Mouse (Mus musculus): ENCODE measurements around the gene Clrn1. TPM values are rescaled to one million over a fixed set of nuclear protein-coding genes. Genes with fewer than 3 reads are reported as not detected.

Clrn1 gene
- polyA plus RNA-seq (2017; shearing (Covaris generic)), result not detected

DNA sequence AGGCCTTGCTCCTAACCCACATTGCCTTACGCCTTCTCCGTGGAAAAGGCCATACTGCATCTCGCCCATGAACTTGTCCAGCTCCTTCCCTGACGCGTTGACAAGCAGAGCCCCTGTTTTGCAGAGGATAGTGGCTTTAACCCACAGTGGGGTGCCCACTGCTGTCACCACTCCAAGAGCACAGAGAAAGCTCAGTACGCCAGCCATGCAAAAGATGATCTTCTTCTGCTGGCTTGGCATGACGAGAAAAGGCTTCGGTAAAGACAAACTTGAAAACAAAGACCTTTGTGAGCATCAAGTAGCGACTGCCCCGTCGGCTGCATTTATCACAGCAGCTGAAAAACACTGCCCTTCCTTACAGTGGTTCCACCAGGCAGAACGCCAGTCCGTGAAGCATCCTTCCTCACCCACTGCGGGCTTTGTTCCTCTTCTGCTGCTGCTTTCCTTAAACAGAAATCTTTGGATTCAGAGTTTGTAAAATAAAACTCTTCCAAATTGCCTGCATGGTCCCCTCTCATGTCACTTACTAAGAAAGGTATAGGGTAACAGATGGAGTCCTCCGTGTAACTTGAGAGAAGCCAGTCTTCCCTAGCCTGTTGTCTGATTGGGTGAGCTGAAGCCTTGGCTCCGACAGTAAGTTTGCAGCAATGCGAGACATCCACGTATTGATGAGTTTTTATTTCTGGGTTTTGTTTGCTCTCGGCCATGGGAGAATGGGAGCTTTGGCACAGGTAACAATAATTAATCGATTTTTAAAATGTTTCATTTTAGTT is at the start of gene Clrn1:
TSS of gene Clrn1 (minus strand) at position 540 of the 773 bp plus-strand sequence.

DNA sequence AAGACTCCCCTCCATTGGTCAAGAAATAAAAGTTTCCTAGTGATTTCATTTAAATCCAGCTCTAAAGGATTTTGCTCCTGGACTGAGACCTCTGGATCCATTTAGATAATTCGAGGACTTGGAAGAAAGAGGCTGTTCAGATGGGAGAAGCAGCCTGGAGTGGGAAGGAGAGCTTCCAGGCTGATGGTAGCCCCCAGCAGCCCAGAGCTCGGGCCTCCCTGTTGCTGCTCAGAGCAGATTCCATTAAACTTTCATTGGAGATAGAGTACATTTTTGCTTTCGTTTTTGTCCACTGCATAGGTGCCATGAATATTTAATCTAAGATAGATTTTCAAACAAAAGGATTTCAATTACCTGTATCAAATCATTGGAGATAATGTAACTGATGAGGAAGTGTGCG is 62.9 kb downstream of the Clrn1 start, which contains the start of gene Mindy4b-ps:
TSS of gene Mindy4b-ps (minus strand) at position 101 of the 400 bp plus-strand sequence.

Other genes starting within 250 kb of the Clrn1 start
- under 1 TPM in 1 of 2 experiments, not detected in 1; 0.12 TPM for gene Erich6, start 248.1 kb downstream of the Clrn1 start, polyA plus RNA-seq (2017; shearing (Covaris generic))
- gene Siah2, start 192.9 kb downstream of the Clrn1 start, polyA plus RNA-seq (2017; shearing (Covaris generic)), result 10 to 100 TPM; 12.6 to 13.3 TPM
- under 1 TPM in 1 of 2 experiments, not detected in 1; 0.12 TPM for gene Mindy4b-ps, start 63.0 kb downstream of the Clrn1 start, polyA plus RNA-seq (2017; shearing (Covaris generic))
- gene Med12l, start 120.5 kb upstream of the Clrn1 start, polyA plus RNA-seq (2017; shearing (Covaris generic)), result under 1 TPM; 0.45 to 0.54 TPM
- 10 to 100 TPM; 49.1 to 52.8 TPM for gene Gpr171, start 216.5 kb upstream of the Clrn1 start, polyA plus RNA-seq (2017; shearing (Covaris generic))